Mouse (Mus musculus) heart, postnatal 14 days (tissue): Measurements from ENCODE around the gene Hoxa5. TPM values are rescaled to one million over a fixed set of nuclear protein-coding genes. Genes with fewer than 3 reads are reported as not detected.

Experiments
- DNase-seq, 2 experiments: peaks; one replicate each; pipeline ENCODE4 v3.0.0; 2021 to 2022
- intact Hi-C: fragments of 180-260 bp; cut with DNase I; formaldehyde crosslinking; loops from one replicate; pipeline ENCODE4 v1.15.1; 2025
- total RNA-seq, 2 experiments: library from RNA; stranded (reverse); gene quantifications; 2 replicates each; pipeline ENCODE4 v1.2.3; 2021

The Hoxa5 gene
- total RNA-seq, 2 experiments from 2014 or later: 1.4 to 2.1 TPM

DNA sequence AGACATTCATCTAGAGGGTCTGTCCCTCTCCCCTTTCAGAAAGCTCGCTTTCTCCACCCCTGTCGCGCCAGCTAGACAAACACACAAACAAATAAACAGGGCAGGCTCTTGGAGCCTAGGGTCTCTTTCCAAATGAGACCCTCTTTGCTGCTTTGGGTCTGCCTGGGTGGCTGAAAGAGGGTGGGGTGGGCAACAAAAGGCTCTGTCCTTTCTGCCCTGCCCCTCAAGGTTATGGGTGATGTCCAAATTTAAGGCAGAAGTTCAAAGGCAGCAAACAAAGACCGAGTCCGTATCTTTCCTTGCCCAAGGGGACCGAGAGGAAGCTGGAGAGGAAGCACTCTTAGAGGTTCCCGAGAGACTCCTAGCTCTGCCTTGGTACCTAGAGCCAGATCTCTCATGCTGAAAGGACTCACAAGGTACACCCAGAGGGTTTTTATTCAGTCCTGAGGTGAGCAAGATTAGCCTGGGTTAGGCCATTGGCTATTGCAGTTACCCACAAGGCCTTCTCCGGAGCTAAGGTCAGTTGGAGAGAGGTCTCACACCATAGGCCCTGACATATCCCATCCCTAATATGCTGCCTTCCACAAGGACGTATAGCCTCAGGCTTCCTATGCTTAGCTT, 36.7 kb upstream of the Hoxa5 start:
- DNase-seq: no peak
- intact Hi-C loops: no loop called here

DNA sequence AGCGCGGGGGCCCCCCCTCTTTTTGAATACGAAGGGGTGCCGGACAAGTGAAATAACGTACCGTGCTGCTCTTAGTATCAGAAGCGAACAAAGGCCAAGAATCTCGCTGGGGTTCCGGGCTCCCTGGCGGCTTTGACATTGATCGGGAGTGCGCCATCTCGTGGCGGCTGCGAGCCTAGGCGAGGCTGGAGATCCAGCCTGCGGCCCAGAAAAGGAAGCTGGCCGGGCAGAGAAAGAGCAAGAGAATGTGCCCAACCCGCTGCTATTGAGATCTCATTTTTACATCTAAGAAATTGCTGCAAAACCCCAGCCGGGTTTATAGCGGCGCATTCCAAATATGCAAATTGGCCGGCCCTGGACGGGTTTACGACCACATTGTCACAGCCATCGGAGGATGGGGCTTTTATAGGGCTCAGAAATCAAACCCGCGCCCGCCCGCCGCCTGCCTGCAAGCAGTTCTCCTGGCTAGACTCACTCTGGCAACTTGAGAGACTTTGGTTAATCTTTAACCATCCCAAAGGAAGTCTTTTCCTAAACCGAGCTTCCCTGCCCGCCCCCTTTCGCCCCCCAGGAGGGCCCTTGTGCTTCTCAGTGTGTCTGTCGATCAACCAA, 36.1 kb upstream of the Hoxa5 start, which contains the start of gene Hoxa10:
Hoxa10 (minus strand) TSS at position 466 of the 612 bp plus-strand sequence.
- DNase-seq: peak; percentile 78 to 86
- intact Hi-C loops: no loop called here

DNA sequence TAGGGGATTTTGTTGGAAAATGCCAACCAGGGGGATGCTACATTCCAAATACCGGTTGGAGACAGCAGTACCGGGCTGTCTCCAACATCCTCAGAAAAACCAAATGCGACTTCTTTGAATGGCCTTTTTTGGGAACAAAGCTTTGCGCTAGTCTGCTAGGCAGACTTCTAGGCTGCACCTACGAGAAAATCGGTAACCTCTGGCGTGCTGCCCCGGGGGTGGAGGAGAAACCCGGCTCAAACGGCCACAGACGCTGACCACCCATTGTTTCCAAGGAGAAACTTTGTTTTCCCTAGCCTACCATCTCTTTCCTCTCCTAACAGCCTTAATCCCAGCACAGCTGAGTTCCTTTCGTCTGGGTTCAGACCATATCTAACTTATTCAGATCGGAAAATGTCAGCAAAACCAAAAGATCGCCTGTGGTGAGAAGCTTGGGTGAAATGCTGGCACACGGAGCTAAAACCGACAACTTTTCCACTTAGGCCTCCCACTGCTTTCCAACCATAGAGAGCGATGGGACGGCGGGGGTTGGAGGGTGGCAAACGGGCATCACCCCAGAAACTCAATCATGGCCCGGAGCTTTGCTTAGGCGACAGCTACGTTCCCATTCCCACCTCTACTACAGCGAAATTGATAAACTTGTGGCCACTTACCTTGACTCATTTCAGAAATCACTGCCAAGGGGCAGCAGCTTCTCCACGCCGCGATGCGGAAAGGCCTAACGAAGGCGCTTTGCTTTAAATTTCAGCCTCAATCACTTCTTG, 35.4 kb upstream of the Hoxa5 start:
- intact Hi-C loops: no loop called here
- no peak for DNase-seq

DNA sequence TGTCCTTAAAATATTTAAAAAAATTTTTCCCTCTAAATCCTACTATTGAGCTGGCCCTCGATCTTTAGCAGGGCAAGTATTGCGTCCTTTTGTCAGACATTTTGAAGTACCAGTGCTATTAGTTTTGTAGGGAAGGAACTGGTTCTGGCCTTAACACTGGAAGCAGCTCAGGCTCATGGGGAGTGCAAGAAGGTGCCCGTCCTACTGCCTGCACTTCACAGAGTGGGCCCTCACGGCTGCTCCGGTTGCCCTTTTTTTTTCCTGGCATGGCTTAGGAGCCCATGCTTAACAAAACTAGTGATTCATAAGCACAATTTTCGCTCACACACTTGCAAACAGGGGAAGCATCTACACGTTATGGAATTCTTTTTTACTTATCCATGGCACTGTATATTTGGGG, 34.6 kb upstream of the Hoxa5 start:
- DNase-seq: peak in 1 of 2 experiments; percentile 2
- intact Hi-C loops: no loop called here

DNA sequence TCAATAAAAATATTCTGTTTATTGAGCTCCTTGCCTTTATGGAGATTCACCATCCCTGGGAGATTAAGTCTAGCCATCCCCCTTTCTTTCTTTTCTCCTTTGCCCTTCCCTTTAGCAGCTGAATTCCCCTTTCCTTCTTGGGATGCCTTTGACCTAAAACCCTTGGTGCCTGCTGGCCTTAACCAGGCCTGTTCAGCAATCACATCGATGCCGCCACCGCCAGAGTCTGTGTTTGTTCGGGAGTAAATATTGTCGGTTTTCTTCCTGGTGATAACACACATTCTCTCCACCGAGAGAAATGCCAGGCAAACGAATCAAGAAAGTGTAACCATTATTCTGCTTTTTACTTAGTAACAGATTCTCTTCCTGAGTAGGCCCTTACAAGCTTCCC, 33.8 kb upstream of the Hoxa5 start:
- intact Hi-C loops: no loop called here
- peak in 1 of 2 experiments; percentile 1 for DNase-seq

DNA sequence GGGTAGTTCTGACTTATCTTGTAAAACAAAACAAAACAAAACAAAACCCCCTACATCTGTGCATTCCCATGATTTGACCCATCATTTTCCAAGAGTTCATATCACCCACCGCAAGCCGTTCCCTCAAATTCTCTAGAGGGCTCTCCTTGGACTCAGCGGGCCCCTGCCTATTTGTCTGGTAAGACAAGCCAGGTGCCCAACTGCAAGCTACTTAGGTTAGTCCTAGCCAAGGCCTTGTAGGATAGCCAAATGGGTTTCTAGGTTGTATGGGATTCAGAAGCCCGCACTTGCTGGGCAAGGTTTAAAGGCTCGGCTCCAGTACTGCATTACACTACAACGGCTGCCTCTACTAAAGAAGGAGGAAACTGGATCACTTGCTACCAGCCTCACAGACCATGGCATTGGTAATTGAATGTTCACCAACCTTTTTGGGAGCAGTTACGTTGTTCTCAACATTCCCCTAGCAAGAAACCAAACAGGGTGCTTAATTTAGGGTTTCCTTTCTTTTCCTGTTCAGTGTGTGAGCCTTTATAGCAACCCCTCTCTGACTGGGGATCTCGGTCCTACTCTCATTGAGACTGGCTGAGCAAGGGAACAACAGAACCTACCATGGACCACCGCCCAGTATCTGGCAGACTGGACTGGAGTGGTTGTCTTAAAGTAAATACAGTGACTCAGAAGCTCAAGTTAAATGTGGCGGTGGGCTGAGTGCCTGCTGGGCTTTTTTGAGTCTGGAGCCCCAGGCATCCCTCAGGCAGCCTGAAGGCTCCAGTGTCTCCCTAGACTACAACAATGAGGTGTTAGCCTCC, 33.2 kb upstream of the Hoxa5 start:
- peak in 1 of 2 experiments; percentile 1 for DNase-seq
- intact Hi-C loops: no loop called here

DNA sequence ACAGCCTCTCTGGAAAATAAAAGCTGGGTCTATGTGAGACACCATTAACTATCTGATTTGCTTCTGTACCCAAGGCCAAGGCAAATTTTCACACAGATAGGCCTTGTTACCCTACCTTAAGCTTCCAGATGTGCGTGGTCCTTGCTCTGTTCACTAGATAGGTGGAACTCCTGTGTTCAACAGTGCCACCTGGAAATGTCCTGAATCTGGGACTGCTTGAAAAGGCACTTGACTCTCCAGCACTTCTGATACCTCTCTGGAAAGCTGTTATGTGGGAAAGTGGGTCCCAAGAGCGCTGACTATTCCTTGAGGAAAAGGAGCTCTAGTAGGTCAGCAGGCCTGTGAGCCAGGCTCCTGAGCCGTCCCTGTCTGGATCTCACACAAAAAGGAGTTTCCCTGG, 32.4 kb upstream of the Hoxa5 start:
- intact Hi-C loops: no loop called here
- DNase-seq: no peak

DNA sequence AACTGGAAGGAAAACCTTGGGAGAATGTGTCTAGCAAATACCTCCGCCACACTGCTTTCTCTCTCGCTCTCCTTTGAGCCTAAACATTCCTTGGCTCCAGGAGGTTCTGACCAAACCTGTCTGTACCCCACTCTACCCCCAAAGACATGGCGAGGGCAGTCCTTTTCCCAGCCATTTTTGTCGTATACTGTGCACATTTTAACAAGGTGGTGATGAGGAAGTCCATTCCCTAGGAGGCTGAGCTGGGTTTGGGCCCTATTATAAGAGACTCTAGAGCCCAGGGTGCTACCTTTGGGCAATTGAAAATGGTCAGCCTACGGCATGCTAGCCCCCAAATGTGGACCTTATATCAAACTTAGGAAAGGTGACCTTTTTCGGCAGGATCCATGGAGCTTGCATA, 31.5 kb upstream of the Hoxa5 start:
- intact Hi-C loops: no loop called here

DNA sequence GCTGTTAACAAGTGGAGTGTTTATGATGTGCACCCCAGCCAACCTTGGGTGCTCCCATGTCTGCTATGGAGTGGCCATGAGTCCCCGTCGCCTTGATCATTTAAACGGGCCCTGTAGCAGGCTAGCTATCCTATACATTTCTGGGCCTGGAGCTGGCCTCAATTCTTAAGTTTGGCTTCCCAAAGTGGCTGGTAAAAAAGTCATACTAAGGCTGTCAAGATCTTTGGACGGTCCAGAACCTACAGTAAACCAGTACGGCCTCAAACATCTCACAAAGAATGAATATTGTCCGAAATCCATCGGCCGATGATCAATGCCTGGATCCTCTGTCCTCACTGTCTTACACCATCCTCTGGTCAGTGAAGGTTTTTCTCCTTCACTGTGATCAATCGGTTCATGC, 30.9 kb upstream of the Hoxa5 start:
- no peak for DNase-seq
- intact Hi-C loops: no loop called here

More for the DNA sequence above, 31.5 kb upstream of the Hoxa5 start:
- DNase-seq: no peak

DNA sequence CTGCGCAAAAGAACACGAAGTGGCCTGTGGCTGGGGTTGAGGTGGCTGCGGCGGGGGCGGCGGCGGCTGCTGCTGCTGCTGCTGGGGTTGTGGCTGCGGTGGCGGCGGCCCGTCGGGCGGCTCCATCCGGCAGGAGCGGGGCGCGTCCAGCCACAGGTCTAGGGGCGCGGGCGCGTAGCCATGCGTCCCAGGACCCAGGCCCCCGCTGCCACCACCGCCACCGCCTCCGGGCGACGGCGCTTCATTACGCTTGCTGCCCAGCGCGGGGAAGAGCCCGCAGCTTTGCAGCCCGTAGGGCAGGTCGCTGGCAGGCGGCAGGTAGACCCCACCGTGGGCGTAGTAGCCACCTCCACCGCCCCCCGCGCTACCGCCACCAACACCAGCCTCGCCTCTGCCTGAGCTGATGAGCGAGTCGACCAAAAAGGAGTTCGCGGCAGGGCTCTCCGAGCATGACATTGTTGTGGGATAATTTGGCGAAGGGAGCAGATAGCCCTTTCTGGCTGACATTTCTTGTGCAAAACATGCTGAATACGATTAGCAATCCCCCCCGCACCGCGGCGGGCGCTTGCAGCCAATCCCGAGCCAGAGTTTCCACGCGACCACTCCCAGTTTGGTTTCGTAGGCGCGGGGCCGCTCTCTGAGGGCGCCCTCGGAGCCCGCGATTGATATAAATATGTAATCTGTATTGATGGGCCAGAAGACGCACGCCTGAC, 30.2 kb upstream of the Hoxa5 start:
- DNase-seq: peak in 1 of 2 experiments; percentile 1
- intact Hi-C loops: no loop called here

DNA sequence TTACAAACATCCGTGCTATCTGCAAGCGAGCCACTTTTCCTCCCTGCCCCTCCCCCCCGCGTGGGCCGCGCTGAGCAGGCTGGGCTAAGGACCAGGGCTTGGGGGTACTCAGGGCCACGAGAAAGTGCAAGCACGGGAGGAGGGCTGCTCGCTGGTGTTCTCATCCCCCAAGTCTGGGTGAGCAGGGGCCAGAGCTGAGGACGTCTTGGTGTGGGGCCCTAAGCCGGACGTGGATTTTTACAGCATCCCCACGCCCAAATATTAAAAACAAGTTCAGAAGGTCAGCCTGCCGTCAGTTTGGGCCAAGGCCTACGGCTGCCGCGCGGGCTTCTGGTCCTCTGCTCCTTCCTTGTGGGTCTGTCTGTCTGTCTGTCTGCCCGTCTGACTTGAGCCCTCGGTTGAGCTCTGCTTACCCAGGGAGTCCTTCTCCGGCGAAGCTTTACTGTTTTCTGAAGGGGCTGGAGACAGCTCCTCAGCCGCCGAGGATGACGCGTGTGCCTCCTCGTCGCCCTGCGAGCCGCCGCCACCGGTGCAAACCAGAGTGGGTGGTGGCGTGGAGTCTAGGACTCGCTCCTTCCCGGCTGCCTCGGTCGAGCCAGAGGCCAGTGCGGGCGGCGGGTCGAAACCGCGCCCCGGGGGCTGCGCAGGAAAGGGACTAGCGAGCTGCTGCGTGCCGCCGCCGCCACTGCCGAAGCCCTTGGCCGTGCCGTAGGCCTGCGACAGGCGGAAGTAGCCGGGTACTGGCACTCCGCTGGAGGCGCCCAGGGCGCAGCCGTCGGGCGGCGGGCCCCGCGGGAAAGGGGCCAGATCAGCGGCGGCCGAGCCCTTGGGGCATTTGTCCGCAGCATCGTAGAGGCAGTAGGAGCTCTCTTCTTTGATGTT, 29.4 kb upstream of the Hoxa5 start:
- intact Hi-C loops: no loop called here
- DNase-seq: no peak

DNA sequence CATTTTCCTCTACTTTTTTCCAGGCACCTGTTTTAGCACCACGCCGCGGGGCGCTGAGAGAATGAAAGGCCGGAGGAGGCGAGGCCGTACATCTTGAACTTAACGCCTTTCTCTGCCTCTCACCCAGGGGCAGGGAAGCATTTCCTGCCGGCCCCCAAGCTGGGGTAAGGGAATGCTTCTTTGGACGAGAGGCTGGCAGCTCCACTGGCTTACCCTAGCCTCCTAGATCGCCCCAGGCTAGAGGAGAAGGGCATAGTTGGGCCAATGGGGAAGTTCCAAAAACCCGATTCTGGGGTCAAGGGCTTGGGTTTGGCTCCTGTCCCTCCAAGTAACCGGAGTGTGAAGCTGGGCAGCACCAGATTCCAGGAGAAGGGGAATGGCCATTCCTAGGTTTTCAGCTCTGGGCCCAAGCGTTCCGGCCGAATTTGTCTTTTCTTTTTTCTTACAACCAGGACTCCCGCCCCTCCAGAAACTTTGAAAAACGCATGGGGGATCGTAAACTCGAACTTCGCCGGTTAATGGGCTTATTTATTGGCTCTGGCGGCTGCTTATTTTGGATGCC, 28.7 kb upstream of the Hoxa5 start:
- intact Hi-C loops: no loop called here
- peak; percentile 1 to 15 for DNase-seq

DNA sequence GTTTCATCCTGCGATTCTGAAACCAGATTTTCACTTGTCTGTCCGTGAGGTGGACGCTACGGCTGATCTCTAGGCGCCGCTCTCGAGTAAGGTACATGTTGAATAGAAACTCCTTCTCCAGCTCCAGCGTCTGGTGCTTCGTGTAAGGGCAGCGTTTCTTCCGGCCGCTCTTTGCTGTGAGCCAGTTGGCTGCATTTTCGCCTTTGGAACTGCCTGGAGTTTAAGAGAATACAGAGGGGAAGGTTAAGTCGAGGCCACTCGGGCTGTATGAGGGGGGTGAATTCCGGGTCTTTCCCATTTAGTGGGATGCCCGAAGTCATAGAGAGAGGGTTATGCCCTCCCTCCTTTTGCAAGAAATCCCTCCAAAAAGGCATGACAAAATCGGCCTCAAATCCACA, 28.2 kb upstream of the Hoxa5 start:
- intact Hi-C loops: no loop called here
- DNase-seq: no peak

DNA sequence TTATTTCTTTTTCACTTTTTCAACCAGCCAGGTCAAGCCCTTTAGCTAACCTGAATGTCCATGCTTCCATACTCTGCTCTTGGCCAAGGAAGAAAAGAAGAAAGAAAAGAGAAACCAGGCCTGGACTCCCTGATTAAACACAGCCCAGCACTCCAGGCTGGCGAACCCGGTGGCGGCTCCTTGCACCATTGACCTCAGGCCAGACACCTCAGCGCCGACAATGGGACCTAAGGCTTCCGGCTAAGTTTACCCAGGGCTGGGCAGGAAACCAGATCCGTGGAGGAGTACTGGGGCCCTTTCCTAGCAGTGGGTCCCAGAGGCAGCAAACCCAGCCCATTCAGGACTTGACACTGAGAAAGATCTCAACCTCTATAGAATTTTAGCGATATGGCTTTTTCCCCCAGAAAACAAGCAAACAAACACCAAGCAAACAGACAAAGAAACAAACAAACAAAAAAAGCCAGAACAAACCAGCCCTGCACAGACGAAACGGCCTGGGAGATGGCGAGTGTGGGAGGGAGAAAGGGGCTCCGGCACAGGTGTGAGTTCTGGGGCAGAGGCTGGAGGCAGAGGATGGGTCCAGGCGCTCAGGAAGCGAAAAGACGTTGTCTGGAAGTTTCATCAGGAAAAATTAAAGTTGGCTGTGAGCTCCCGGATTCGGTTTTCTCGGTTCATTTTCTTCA, 27.6 kb upstream of the Hoxa5 start:
- intact Hi-C loops: no loop called here
- no peak for DNase-seq

DNA sequence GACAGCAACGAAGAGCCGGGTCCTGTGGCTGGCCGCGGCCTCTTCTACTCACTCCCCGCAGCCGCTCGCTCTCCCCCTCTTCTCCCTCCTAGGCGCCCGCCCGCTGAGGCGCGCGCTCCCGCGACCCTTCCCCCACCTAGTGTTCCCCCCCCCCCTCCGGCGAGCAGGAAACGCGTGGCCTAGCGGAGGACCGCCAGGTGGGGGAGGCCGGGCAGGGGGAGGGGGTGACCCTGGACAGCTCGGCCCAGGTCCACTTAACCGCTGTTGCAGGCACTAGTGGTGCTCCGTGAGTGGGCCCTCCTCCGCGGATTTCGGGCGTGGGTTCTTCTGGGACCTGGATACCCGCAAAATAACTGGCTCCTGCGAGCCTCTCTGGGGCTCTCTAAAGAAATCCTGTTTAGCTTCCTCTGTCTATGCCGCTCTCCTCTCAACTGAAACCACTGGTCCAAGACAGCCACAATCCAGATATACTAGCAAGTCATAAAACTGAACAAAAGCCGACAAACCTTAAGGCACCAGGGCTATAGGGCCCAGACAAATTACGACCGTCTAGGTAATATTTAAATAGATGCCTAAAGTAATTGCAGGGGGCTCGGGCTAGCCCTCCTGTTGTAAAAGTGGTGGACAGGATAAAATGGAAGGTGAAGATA, 26.3 kb upstream of the Hoxa5 start, which contains the start of gene Hoxa9:
Hoxa9 (minus strand) TSS at position 574 of the 650 bp plus-strand sequence.
- intact Hi-C loops: no loop called here
- DNase-seq: no peak

DNA sequence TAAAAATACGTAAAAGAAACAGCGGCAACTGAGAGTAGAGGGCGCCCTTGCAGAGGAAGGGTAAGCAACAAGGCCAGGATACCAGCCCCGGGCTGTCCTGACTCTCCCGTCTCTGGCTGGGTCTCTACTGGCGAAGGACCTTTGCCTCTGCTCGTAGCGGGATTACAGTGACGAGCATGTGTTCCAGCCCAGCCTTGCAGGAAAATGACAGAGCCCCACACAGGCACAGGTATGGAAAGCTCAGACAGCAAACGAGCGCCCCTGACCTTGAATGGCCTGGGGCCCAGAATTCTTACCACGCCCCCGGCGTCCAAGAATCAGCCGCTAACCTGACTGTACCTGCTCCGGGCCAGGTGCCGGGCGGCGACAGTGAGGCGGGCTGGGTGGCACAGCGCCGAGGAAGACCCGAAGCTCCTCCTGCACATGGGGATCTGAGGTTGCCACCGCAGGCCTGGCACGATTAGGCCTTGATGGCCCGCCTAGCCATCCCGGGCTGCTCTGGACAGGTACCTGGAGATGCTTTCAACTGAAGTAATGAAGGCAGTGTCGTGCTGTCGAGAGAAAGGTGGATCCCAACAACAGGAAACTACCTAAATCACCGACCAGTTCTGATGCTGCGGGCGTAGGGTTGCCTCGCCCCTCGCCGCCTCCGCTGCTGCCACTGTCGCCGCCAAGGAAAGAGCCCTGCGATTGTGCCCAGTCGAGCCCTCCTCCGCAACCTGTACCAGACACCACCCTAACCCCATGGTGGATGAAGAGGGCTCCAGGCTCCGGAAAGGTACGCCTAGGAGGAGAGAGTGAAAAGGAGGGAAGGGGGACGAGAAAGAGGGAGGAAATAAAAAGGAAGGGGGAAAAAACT, 25.4 kb upstream of the Hoxa5 start:
- no peak for DNase-seq
- intact Hi-C loops: loop anchor here (5.0 to 10.0 kb wide), 2 partner anchors 845 to 1047 kb away; no protein-coding TSS in a partner anchor
